Mouse (Mus musculus) WW6 (cell line): ENCODE data around the gene Cdh13.
"Not testable (repeated sequence)": the region's sequence is repeated elsewhere in the genome, so short reads cannot be mapped to it uniquely, and the experiment has no call there.

Experiments used
- DNase-seq: peaks from one replicate; pipeline ENCODE4 v3.0.0-alpha.2; 2013; ENCODE audit warnings: low read depth, low spot score

Cdh13 gene

DNA sequence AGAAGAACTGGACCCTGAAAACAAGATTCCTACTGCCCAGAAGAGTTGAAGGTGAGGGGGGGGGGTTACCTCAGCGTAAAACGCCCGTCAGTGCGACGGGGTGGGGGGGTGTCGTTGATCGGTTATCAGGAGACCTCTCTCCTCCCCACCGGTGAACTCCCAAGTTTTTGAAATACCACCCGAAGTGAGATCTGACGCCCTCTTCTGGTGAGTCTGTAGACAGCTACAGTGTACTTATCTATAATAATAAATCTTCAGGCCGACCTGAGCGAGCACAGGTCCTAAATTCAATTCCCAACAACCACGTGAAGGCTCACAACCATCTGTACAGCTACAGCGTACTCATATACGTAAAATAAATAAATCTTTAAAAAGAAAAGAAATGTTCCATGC lies 1062.1 kb downstream of the Cdh13 start:
- DNase-seq = no peak

GRCm38 (mm10) chr8:119351647-119352046 lies 1068.1 kb downstream of the Cdh13 start:
- DNase-seq = no peak

DNA sequence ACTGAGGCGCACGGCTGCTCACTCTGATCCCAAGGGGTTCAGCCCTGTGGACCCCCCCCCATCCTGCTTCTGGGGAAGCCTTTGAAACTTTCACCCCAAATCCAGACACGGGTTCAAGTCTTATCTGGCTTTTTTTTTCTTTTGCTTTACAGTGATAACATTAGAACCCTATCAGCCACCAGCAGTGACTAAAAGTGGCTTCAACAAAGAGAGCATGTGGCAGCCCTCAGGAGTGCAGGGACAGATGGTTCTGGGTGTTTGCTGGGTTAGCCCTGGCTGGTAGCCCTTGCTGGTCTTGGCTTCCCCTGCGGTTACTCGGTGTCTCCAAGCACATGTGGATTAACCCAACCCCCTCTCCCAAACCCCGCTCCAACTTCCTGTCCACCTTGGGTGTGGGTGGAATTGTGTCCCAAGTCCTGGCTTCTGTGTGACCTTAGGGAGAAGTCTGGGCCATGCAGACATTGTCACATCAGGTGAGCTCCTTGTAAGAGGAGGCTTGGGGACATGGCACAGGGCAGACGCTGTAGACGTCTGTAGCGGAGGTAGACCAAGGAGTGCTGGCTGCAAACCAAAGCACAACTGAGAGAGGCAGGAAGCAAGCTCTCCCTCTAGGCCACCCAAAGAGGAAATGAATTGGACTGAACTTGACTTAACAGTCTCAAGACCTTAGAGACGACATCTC lies 1069.6 kb downstream of the Cdh13 start:
- DNase-seq = no peak

DNA sequence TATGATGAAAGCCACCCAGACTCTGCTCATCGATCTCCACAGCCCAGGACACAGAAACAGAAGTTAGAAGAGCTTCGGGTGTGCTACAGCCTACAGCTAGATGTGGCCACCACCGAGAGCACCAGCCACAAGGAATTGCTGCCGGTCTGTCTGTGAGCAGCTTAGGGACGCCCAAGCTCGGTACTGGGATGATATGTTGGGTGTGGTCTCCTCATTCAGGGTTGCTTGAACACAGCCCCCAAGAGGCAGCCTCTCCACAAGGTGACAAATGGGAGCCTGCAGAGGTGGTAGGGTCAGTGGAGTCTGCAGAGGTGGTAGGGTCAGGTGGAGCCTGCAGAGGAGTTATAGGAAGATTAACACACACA lies 1070.1 kb downstream of the Cdh13 start:
- DNase-seq = no peak

DNA sequence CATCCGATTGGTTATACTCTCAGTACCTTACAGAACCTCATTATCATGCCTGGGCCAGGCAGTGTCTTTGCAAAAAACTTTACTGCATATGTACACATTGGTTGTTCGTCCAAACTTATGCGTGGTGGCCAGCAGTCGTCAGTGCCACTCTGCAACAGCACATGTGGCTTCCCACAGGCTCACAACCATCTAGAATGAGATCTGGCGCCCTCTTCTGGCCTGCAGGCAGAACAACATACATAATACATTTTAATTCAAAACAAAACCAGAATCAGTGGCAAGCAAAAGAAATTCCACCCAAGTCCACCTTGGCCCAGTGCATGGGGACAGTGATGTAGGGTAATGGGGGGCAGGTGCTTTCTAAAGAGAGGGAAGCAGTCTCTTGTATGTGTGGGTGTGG lies 1073.1 kb downstream of the Cdh13 start:
- DNase-seq = not testable (repeated sequence)

GRCm38 (mm10) chr8:119358175-119358574 lies 1074.6 kb downstream of the Cdh13 start:
- no peak for DNase-seq

DNA sequence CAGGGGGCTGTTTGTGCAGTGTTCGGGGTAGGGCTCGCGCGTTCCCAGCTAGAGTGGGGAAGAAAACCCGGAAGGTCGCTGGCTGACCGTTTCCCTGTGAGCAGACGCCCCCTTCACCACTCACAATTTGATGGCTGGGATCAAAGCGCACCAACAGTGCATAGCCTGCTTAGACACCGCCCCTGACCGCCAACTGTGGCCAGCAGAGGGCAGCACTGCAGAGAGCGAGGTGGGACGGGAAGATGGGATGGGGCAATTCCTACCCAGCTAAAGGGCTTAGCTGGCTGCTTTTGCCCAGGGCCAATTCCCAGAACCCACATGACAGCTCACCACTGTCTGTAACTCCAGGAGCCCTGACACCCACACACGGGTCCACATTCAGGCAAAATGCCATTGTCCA lies 1075.3 kb downstream of the Cdh13 start:
- DNase-seq = peak; percentile 81

GRCm38 (mm10) chr8:119360686-119361295 lies 1077.3 kb downstream of the Cdh13 start:
- no peak for DNase-seq
